18 mouse cellular contexts compared by ENCODE assay signal in the genomic region with DNA sequence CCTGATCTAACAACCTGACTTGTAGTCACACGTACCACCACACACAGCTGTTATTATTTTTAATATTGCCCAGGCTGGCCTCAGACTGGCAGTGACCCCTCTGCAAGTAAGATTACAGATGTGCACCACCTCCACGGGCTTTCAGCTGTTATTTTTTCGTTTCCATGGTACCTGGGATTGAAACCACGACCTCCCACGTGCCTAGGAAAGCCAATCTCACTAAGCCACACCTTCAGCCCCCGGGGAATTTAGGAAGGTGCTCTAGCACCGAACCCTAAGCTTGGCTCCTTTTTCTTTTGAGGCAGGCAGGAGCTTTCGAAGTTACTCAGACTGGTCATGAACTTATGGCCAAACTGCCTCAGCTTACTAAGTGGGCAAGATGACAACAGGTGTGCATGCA. TPM values are rescaled to one million over a fixed set of nuclear protein-coding genes. Genes with fewer than 3 reads are reported as not detected.
"Had no signal": no experiment of that assay in that cellular context is flagged by ENCODE, and none has a peak within 500 bp of the region (broad histone marks: within the 10 kb centered on the region; RNA-seq: fewer than 3 reads in every experiment).

No protein-coding gene starts in this region.

- H3K36me3 ChIP-seq: liver, embryonic 15.5 days; midbrain, embryonic 13.5 days had no signal

- H3K4me3 ChIP-seq: layer of hippocampus, adult 2 months; liver, embryonic 15.5 days; midbrain, embryonic 13.5 days had no signal

- H3K9ac ChIP-seq: liver, embryonic 15.5 days; midbrain, embryonic 13.5 days had no signal

- DNase-seq: kidney, adult 8-10 months; kidney, postnatal 4 days; lung, adult 2 months; lung, postnatal 36 days; right cerebral cortex, adult 18-20 months; thymus, adult 18-20 months; thymus, postnatal 14 days had no signal

- H3K27me3 ChIP-seq: liver, embryonic 15.5 days; midbrain, embryonic 13.5 days had no signal

- H3K9me3 ChIP-seq: liver, embryonic 15.5 days; midbrain, embryonic 13.5 days had no signal

- H3K4me2 ChIP-seq: liver, embryonic 11.5 days; liver, embryonic 15.5 days; midbrain, embryonic 13.5 days had no signal

- H3K27ac ChIP-seq: kidney, postnatal 0 days; layer of hippocampus, adult 2 months; liver, embryonic 15.5 days; midbrain, embryonic 13.5 days had no signal

- ATAC-seq: midbrain, embryonic 13.5 days had no signal

RNA-seq across cellular contexts. Expression of gene Zbtb32, which starts 5.7 kb away (rescaled TPM):
- total RNA-seq: layer of hippocampus, adult 2 months; layer of hippocampus, postnatal 10 days; left cerebral cortex, postnatal 36 days; megakaryocyte progenitor cell, adult 5-6 weeks; midbrain, postnatal 0 days had no signal

RNA-seq across cellular contexts. Expression of gene Etv2, which starts 31.2 kb away (rescaled TPM):
- total RNA-seq: layer of hippocampus, adult 2 months; layer of hippocampus, postnatal 10 days; left cerebral cortex, postnatal 36 days; megakaryocyte progenitor cell, adult 5-6 weeks; midbrain, postnatal 0 days had no signal
- polyA plus RNA-seq: kidney, postnatal 0 days; limb, embryonic 14.5 days; liver, embryonic 15.5 days; lung, adult 2 months; midbrain, embryonic 13.5 days; neural tube, embryonic 14.5 days had no signal
